Mouse (Mus musculus) right cerebral cortex, adult 2 months (tissue): ENCODE measurements around the gene Gm34653.

Experiments
- DNase-seq, 2 experiments: peaks; one replicate each; pipeline ENCODE4 v3.0.0; 2021 to 2022; ENCODE audit warnings: low spot score in 2 of 2

Gene Gm34653

DNA sequence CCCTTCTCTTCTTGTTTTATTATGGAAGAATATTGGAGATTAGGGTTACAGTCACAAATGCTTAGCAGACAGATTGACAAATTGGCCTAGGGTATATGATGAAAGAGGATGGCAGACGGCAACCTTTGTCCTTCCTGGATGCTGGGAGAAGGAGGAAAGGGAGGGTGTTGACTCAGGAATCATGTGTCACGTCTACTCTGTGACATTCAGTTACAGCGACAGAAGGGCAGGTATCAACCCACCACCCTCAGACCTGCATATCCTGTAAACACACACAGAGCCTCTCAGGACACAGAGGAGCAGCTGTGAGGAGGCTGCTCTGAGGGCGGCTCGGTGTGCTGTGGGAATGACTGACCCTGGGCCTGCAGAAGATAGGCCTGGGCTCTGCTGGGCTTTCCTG lies 50.4 kb downstream of the Gm34653 start:
- no peak for DNase-seq

DNA sequence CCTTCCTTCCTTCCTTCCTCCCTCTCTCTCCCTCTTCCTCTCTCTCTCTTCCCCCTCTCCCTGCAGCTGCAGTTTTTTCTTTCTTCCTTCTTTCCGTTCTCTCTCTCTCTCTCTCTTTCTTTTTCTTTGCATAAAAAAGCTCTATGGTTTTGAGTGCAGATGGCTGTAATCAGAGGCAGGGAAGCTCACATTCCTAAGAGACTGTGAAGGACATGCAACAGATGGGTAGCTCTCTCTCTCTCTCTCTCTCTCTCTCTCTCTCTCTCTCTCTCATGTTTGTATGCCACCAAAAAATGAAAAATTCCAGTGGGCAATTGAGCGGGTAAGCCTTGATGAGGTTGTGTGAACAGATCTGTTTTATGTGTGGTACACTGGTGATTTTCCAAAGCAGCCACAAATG lies 51.4 kb downstream of the Gm34653 start:
- no peak for DNase-seq
